Mouse (Mus musculus): ENCODE data around the gene Adipoq. TPM values are rescaled to one million over a fixed set of nuclear protein-coding genes. Genes with fewer than 3 reads are reported as not detected.
"Not testable (repeated sequence)": the region's sequence is repeated elsewhere in the genome, so short reads cannot be mapped to it uniquely, and the experiment has no call there.

Gene Adipoq
- not detected in 2 replicates for polyA plus RNA-seq (2016; fragmentation: Nextera tagmentation; extraction: Ambion mirVana)

DNA sequence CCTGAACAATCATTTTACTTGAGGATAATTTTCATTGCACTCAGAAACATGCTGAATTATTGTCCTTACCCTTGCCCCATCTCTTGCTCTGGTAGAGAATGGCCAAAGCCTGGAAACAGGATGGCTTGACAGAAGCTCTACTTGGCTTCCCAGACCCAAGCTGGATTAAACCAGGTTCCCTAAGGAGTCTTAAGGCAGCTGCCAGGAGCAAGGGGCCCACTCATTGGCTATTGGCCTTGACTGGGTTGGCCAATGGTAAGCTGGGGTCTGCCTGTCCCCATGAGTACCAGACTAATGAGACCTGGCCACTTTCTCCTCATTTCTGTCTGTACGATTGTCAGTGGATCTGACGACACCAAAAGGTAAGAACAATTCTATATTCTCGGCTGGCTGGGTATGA, at the start of gene Adipoq:
Gene Adipoq, plus strand, starts transcription at position 257 of the 400 bp plus-strand sequence.
- Histone ChIP-seq H3K36me3 (no peaks in the 10 kb centered on the region), H3K9me3 (no peaks in the 10 kb centered on the region), H3K9ac (no peak within 1 kb of the TSS), H3K4me3 (no peak within 1 kb of the TSS), H3K4me2 (replicated peaks) (no peak within 1 kb of the TSS), H3K27me3 (no peaks in the 10 kb centered on the region), H3K27ac (no peak within 1 kb of the TSS), H3K4me1 (no peaks in the 10 kb centered on the region)
- no peak for ATAC-seq (ENCODE audit: insufficient number of reproducible peaks, insufficient read depth, low FRiP score, low TSS enrichment)
- WGBS: 86% methylated on average over 3 of the region's 3 CpGs

- H3K9me3 ChIP-seq; H3K4me3 ChIP-seq; H3K4me2 ChIP-seq (replicated peaks); H3K36me3 ChIP-seq; H3K27me3 ChIP-seq; H3K4me1 ChIP-seq; ATAC-seq (ENCODE audit: insufficient number of reproducible peaks, insufficient read depth, low FRiP score, low TSS enrichment); H3K9ac ChIP-seq; H3K27ac ChIP-seq: not testable (repeated sequence)
- whole genome bisulfite sequencing: 68% methylated on average over 1 of the region's 1 CpGs
Measured at GRCm38 (mm10) chr16:23096886-23097285, 49.5 kb upstream of the Adipoq start.

- not testable (repeated sequence) for H3K27ac ChIP-seq; H3K9me3 ChIP-seq; H3K9ac ChIP-seq; ATAC-seq (ENCODE audit: insufficient number of reproducible peaks, insufficient read depth, low FRiP score, low TSS enrichment); H3K4me2 ChIP-seq (replicated peaks); H3K4me3 ChIP-seq; H3K27me3 ChIP-seq; H3K36me3 ChIP-seq; H3K4me1 ChIP-seq
- WGBS: 83% methylated on average over 8 of the region's 8 CpGs
Measured at GRCm38 (mm10) chr16:23097290-23098104, 48.8 kb upstream of the Adipoq start.

- peaks cover 12% of the 10 kb centered on the region for H3K4me1 ChIP-seq
- H3K4me3 ChIP-seq; H3K36me3 ChIP-seq; ATAC-seq (ENCODE audit: insufficient number of reproducible peaks, insufficient read depth, low FRiP score, low TSS enrichment); H3K4me2 ChIP-seq (replicated peaks); H3K27me3 ChIP-seq; H3K9me3 ChIP-seq; H3K9ac ChIP-seq; H3K27ac ChIP-seq: not testable (repeated sequence)
- WGBS: 98% methylated on average over 1 of the region's 1 CpGs
Measured at GRCm38 (mm10) chr16:23098105-23098452, 48.3 kb upstream of the Adipoq start.

DNA sequence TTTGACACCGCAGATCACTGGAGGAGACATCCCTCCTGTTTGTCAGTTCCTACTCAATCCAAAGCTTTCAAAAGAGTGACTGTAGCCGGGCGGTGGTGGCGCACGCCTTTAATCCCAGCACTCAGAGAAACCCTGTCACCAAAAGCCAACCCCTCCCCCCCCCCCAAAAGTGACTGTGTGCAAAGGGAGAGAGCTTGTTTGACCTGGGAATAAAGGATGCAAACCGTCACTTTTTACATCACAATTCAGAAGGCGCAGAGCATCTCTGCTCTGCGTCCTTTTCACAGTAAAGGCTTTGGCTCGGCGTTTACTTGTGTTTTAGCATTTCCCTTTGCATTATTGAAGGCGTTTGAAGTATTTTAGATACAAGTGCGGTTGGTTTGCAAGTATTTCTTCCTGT, 46.7 kb upstream of the Adipoq start:
- ATAC-seq (ENCODE audit: insufficient number of reproducible peaks, insufficient read depth, low FRiP score, low TSS enrichment): no peak
- peak overlapping the region; percentile 34 for H3K4me3 ChIP-seq
- WGBS: 4% methylated on average over 12 of the region's 12 CpGs
- H3K4me1 ChIP-seq: peaks cover 12% of the 10 kb centered on the region
- H3K27ac ChIP-seq: no peak overlapping the region
- H3K27me3 ChIP-seq: 0 out of 2 replicates have a peak, but pooled peaks cover 6% of the 10 kb centered on the region
- H3K9ac ChIP-seq: peak overlapping the region; percentile 43; the same call in 1 of the 2 replicates
- no peaks in the 10 kb centered on the region for H3K36me3 ChIP-seq
- peak overlapping the region; percentile 53 for H3K4me2 ChIP-seq (replicated peaks)
- no peaks in the 10 kb centered on the region for H3K9me3 ChIP-seq

DNA sequence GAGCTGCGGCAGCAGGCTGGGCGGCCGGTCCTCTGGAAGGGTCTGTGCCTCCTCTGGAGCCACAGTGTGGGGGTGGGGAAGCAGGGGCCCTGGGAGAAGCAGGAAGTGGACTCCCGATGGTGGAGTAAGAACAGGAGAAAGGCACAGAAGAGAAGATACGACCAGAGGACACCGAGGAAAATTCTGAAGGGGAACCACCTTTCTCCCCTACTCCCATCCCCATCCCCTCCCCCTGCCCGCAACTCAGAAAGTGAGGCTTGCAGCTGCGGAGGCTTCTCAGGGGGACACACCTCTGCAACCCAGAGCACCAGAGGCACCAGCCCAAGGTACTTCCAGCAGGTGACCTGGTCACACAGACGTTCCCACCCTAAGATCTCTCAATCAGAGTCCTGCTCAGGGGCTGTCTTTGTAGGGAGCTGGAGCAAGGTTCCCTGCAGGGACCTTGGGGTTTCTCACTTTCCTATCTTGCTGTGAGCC, 46.2 kb upstream of the Adipoq start:
- no peaks in the 10 kb centered on the region for H3K36me3 ChIP-seq
- peak overlapping the region; percentile 43; the same call in 1 of the 2 replicates for H3K9ac ChIP-seq
- H3K27ac ChIP-seq: no peak overlapping the region
- peaks cover 12% of the 10 kb centered on the region for H3K4me1 ChIP-seq
- no peak for ATAC-seq (ENCODE audit: insufficient number of reproducible peaks, insufficient read depth, low FRiP score, low TSS enrichment)
- peak overlapping the region; percentile 34 for H3K4me3 ChIP-seq
- 3% methylated on average over 9 of the region's 9 CpGs for WGBS
- 0 out of 2 replicates have a peak, but pooled peaks cover 6% of the 10 kb centered on the region for H3K27me3 ChIP-seq
- H3K4me2 ChIP-seq (replicated peaks): peak overlapping the region; percentile 53
- H3K9me3 ChIP-seq: no peaks in the 10 kb centered on the region

- Histone ChIP-seq H3K36me3 (no peaks in the 10 kb centered on the region), H3K9me3 (no peaks in the 10 kb centered on the region), H3K27ac (no peak overlapping the region), H3K4me2 (replicated peaks) (peak overlapping the region; percentile 53), H3K4me1 (peaks cover 12% of the 10 kb centered on the region), H3K4me3 (peak overlapping the region; percentile 34), H3K9ac (peak overlapping the region; percentile 43; the same call in 1 of the 2 replicates), H3K27me3 (0 out of 2 replicates have a peak, but pooled peaks cover 6% of the 10 kb centered on the region)
- no peak for ATAC-seq (ENCODE audit: insufficient number of reproducible peaks, insufficient read depth, low FRiP score, low TSS enrichment)
- WGBS: 9% methylated on average over 10 of the region's 10 CpGs
Measured at GRCm38 (mm10) chr16:23100613-23101012, 45.7 kb upstream of the Adipoq start.

DNA sequence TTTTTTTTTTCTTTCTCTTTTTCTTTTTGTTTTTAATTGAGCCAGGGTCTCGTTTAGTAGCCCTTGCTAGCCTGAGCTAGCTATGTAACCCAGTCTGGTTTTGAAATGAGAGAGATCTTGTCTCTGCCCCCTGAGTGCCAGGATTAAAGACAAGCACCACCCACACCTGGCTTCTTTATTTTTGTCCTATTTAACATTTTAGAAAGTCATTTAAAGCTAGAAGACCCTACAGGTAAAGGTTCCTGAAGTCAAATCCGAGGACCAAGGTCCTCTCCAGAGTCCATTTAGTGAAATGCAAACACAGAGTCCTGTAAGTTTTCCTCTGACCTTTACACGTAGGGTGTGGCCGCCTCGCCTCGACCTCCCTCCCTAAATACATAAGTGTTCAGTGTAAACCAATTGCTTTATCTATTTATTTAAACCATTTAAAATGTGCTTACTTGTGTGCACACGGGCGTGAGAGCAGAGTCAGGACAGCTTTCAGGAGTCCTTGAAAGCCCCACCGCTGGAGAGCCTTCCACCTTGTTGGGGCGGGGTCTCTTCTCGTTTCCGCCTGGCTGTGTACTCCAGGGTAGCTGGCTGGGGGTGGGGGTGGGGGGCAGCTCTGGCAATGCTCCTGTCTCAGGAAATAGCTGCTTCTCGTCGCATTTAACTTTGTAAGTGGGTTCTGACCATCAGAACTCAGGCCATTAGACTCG, 43.8 kb upstream of the Adipoq start:
- peak overlapping the region; percentile 53 for H3K4me2 ChIP-seq (replicated peaks)
- peak overlapping the region; percentile 31 for H3K4me3 ChIP-seq
- 14% methylated on average over 15 of the region's 15 CpGs for WGBS
- no peaks in the 10 kb centered on the region for H3K36me3 ChIP-seq
- ATAC-seq (ENCODE audit: insufficient number of reproducible peaks, insufficient read depth, low FRiP score, low TSS enrichment): no peak
- no peaks in the 10 kb centered on the region for H3K9me3 ChIP-seq
- no peak overlapping the region for H3K27ac ChIP-seq
- H3K4me1 ChIP-seq: peaks cover 12% of the 10 kb centered on the region
- H3K9ac ChIP-seq: peak overlapping the region; percentile 36; the same call in 1 of the 2 replicates
- H3K27me3 ChIP-seq: 0 out of 2 replicates have a peak, but pooled peaks cover 6% of the 10 kb centered on the region

- no peaks in the 10 kb centered on the region for H3K9me3 ChIP-seq
- H3K27ac ChIP-seq: no peak overlapping the region
Measured at GRCm38 (mm10) chr16:23103038-23103745, 43.1 kb upstream of the Adipoq start.

GRCm38 (mm10) chr16:23103841-23104240, 42.5 kb upstream of the Adipoq start:
- Histone ChIP-seq H3K4me1 (peaks cover 12% of the 10 kb centered on the region), H3K27me3 (0 out of 2 replicates have a peak, but pooled peaks cover 6% of the 10 kb centered on the region), H3K36me3 (peaks cover 2% of the 10 kb centered on the region; the same call in 1 of the 2 replicates), H3K9me3 (no peaks in the 10 kb centered on the region), H3K4me3 (no peak overlapping the region), H3K9ac (no peak overlapping the region), H3K4me2 (replicated peaks) (no peak overlapping the region), H3K27ac (no peak overlapping the region)
- 64% methylated on average over 2 of the region's 2 CpGs for WGBS
- ATAC-seq (ENCODE audit: insufficient number of reproducible peaks, insufficient read depth, low FRiP score, low TSS enrichment): no peak

More at GRCm38 (mm10) chr16:23103038-23103745, 43.1 kb upstream of the Adipoq start:
- 42% methylated on average over 17 of the region's 17 CpGs for WGBS
- H3K4me1 ChIP-seq: peaks cover 12% of the 10 kb centered on the region
- H3K36me3 ChIP-seq: no peaks in the 10 kb centered on the region
- H3K27me3 ChIP-seq: 0 out of 2 replicates have a peak, but pooled peaks cover 6% of the 10 kb centered on the region
- H3K9ac ChIP-seq: peak overlapping the region; percentile 36; the same call in 1 of the 2 replicates
- ATAC-seq (ENCODE audit: insufficient number of reproducible peaks, insufficient read depth, low FRiP score, low TSS enrichment): no peak
- H3K4me3 ChIP-seq: peak overlapping the region; percentile 31
- peak overlapping the region; percentile 53 for H3K4me2 ChIP-seq (replicated peaks)

DNA sequence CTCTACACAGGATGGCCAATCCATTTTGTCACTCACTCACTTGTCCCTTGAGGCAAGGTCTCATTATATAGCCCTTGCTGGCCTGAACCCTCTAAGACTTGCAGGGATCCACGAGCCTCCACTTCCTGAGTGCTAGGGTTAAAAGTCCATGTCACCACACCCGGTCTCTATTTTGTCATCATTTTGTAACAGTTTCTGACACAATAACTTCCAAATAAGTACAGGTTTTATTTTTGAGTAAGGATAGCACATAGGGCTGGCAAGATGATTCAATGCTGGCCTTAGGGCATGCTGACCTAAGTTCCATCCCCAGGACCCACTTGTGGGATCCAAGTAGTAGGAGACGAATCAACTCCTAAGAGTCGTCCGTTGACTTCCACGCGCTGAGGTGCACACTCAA, 40.2 kb upstream of the Adipoq start:
- peaks cover 22% of the 10 kb centered on the region for H3K36me3 ChIP-seq
- no peaks in the 10 kb centered on the region for H3K27me3 ChIP-seq
- no peak for ATAC-seq (ENCODE audit: insufficient number of reproducible peaks, insufficient read depth, low FRiP score, low TSS enrichment)
- no peak overlapping the region for H3K4me2 ChIP-seq (replicated peaks)
- no peak overlapping the region for H3K27ac ChIP-seq
- no peak overlapping the region for H3K9ac ChIP-seq
- no peak overlapping the region for H3K4me3 ChIP-seq
- 57% methylated on average over 7 of the region's 7 CpGs for WGBS
- H3K4me1 ChIP-seq: peaks cover 19% of the 10 kb centered on the region; the same call in 1 of the 2 replicates
- H3K9me3 ChIP-seq: no peaks in the 10 kb centered on the region

Measured in embryonic facial prominence, embryonic 12.5 days (tissue).